Mouse (Mus musculus): Measurements from ENCODE around the gene Arhgap19. TPM values are rescaled to one million over a fixed set of nuclear protein-coding genes. Genes with fewer than 3 reads are reported as not detected.

Gene Arhgap19
- total RNA-seq, 1 experiment from 2014 or later, result 26.8 TPM

DNA sequence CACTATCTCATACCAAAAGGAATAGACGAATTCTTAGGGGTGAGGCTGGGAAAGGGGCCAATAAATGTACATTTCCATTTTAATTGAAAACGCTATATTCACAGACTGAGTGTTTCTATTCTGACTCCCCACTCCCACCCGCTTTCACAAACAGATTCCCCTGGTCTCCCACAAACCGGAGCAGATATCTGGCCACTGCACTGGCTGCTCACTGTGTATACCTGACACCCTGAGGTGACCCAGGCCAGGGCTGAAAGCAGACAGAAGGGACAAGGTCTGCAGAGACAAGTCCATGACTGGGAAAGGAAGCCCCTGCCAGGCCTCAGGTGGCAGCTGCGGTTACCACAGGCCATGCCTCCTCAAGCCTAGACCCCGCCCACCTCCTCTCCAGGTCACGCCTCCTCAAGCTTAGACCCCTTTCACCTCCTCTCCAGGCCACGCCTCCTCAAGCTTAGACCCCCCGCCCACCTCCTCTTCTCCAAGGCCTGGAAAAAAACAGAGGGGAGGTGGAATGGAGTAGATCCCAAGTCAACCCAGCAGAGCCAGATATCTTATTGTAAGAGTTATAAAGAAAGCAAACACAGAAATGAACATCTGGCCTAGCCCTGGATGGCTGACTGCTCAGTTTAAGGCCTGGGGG is 76.9 kb downstream of the Arhgap19 start:
- ATAC-seq (replicated peaks in 1 of 2; ENCODE audit: insufficient read depth in 1 of 2, low FRiP score in 2 of 2, low TSS enrichment in 1 of 2, low read depth in 1 of 2, poor library complexity in 2 of 2, severe bottlenecking in 2 of 2), result no peak

DNA sequence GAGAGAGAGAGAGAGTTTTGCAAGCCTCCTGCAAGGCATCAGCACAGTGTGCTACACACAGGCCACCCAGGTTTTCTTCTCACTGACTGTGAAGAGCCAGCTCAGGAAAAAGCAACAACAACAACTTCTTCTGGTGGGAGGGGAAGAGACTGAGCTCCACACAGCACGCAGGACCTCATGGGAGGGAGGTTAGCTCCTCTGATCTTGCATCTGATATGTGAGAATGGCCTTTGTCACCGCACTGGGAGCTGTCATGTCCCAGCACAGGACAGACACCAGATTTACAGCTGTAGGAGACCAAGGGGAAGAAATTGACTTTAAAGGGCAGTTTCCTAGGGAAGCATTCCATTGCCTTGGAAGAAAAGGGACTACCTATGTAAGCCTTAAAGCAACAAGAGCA is 78.5 kb downstream of the Arhgap19 start:
- no peak for ATAC-seq (replicated peaks in 1 of 2; ENCODE audit: insufficient read depth in 1 of 2, low FRiP score in 2 of 2, low TSS enrichment in 1 of 2, low read depth in 1 of 2, poor library complexity in 2 of 2, severe bottlenecking in 2 of 2)

DNA sequence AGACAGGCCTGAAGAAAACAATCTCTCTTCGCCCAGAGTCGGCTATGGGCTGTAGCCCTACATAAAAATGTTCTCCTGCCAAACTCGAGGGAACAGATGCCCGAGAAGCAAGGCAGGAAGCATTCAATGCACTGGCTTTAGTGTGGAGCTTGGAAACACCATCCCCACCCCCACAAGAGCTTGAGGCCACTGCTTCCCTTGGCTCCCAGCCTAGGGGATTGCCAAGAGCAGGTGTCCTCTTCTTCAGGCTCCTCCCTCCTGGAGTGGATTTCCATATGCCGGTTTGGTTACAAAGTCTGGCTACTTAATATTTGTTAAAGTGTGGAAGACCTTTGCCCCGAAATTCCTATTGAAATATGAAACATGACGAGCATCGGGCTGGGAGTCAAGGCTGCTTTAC is 82.4 kb downstream of the Arhgap19 start:
- no peak for ATAC-seq (replicated peaks in 1 of 2; ENCODE audit: insufficient read depth in 1 of 2, low FRiP score in 2 of 2, low TSS enrichment in 1 of 2, low read depth in 1 of 2, poor library complexity in 2 of 2, severe bottlenecking in 2 of 2)

Other genes starting within 250 kb of the Arhgap19 start
- gene Gm340, start 219.7 kb downstream of the Arhgap19 start, total RNA-seq (2017), result 16.7 and 17.3 TPM in 2 replicates
- 0.13 TPM in 1 of 2 replicates, not detected in the other for gene Slit1, start 58.4 kb downstream of the Arhgap19 start, total RNA-seq (2017)
- gene Frat1, start 27.9 kb upstream of the Arhgap19 start, total RNA-seq (2017), result 11.4 and 16.7 TPM in 2 replicates
- gene Frat2, start 46.1 kb upstream of the Arhgap19 start, total RNA-seq (2017), result 28.0 and 33.7 TPM in 2 replicates
- 12.2 and 18.9 TPM in 2 replicates for gene Rrp12, start 94.1 kb upstream of the Arhgap19 start, total RNA-seq (2017)
- 112 and 157 TPM in 2 replicates for gene Pgam1, start 109.9 kb upstream of the Arhgap19 start, total RNA-seq (2017)
- 50.7 and 52.2 TPM in 2 replicates for gene Exosc1, start 131.4 kb upstream of the Arhgap19 start, total RNA-seq (2017)
- 22.3 and 26.4 TPM in 2 replicates for gene Zdhhc16, start 131.4 kb upstream of the Arhgap19 start, total RNA-seq (2017)
- 23.1 and 24.8 TPM in 2 replicates for gene Mms19, start 179.1 kb upstream of the Arhgap19 start, total RNA-seq (2017)
- 3.3 and 14.9 TPM in 2 replicates for gene Ubtd1, start 179.7 kb upstream of the Arhgap19 start, total RNA-seq (2017)
- not detected in 2 replicates for gene Ankrd2, start 234.0 kb upstream of the Arhgap19 start, total RNA-seq (2017)
- 0.94 TPM in 1 of 2 replicates, not detected in the other for gene Hoga1, start 243.6 kb upstream of the Arhgap19 start, total RNA-seq (2017)

Measured in hematopoietic stem cell, adult 5-6 weeks (primary cell).